Mouse (Mus musculus): ENCODE results near the gene Fut11.
A peak's percentile ranks its signal among the peaks of the same experiment; 100 is the strongest.

Fut11 gene

DNA sequence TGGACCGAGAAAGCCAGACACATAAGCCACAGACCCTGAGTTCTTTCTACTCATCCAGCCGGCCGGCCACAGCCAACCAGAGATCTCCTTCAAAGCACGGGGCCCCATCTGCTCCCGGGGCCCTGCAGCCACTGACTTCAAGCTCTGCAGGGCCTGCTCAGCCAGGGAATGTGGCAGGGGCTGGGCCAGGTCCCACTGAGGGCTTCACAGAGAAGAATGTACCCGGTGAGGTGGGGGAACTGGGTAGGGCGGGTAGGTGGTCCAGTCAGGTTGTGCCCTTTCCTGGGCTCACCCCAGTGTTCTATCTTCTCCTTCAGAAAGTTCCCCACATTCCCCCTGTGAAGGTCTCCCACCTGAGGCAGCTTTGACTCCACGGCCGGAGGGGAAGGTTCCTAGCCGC, 23.7 kb downstream of the Fut11 start:
- DNase-seq (ENCODE audit: low spot score in 2 of 2) = no peak

- DNase-seq (ENCODE audit: low spot score in 2 of 2) = no peak
Observed at GRCm38 (mm10) chr14:20719767-20720166, 25.0 kb downstream of the Fut11 start.

GRCm38 (mm10) chr14:20721371-20721770, 26.6 kb downstream of the Fut11 start:
- DNase-seq (ENCODE audit: low spot score in 2 of 2) = no peak

DNA sequence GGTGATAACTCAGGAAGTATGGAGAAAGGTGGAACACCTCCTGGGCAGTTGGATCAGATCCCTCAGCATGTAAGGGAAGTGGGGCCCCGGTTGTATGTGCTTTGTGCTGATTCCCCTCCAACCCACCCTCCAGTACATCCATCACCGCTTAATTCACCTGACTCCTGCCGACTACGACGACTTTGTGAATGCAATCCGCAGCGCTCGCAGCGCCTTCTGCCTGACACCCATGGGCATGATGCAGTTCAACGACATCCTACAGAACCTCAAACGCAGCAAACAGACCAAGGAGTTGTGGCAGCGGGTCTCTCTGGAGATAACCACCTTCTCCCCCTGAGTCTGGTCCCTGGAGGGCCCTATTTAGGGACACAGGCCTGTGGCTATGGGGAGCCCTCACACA, 28.2 kb downstream of the Fut11 start:
- no peak for DNase-seq (ENCODE audit: low spot score in 2 of 2)

DNA sequence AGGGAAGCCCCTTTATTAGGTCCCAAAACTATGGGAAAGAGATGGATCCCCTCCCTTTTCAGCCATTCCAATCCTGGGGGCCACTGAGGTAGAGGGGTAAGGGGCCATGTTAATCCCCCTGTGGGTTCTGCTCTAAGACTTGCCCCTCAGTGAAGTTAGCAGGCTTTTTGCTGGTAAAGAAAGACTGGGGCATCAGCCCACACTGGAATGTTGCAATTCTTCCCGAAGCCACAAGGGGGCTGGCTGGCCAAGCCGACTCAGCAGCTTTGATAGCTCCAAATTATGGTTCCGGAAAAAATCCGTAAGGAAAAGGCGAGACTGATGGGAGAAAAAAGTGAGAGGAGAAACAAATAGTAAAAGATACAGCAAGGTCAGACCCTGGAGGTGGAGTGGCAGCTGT, 29.3 kb downstream of the Fut11 start:
- peak; percentile 74 to 83 for DNase-seq (ENCODE audit: low spot score in 2 of 2)

DNA sequence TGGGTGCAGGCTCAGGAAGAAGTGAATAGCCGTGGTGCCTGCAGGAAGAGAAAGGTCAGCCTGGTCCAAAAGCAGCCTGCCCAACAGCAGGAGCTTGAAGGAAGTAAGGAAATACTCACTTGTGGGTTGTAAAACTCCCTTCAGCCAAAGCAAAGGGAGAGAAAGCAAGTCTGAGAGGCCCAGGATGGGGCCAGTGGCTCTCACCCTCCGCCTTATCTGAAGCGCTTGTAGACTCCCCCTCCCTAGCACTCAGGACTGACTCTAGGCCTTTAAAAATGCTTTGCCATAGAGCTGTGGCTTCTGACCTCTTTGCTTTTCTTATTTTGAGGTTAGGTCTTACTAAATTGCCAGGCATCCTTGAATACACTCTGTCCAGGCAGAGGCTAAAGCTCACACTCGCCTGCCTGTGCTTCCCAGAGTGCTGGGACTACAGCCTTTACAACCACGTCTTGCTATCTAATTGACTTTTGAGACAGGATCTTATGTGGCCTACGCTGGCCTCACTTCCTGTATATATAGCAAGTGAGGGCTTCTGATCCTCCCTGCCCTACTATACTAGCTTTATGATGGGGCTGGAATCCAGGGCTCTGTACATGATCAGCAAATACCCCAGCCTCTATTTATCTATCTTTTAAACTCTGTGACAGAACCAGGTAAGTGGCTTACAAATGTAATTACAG, 31.0 kb downstream of the Fut11 start:
- DNase-seq (ENCODE audit: low spot score in 2 of 2) = no peak

GRCm38 (mm10) chr14:20729871-20730270, 35.1 kb downstream of the Fut11 start:
- DNase-seq (ENCODE audit: low spot score in 2 of 2) = no peak

DNA sequence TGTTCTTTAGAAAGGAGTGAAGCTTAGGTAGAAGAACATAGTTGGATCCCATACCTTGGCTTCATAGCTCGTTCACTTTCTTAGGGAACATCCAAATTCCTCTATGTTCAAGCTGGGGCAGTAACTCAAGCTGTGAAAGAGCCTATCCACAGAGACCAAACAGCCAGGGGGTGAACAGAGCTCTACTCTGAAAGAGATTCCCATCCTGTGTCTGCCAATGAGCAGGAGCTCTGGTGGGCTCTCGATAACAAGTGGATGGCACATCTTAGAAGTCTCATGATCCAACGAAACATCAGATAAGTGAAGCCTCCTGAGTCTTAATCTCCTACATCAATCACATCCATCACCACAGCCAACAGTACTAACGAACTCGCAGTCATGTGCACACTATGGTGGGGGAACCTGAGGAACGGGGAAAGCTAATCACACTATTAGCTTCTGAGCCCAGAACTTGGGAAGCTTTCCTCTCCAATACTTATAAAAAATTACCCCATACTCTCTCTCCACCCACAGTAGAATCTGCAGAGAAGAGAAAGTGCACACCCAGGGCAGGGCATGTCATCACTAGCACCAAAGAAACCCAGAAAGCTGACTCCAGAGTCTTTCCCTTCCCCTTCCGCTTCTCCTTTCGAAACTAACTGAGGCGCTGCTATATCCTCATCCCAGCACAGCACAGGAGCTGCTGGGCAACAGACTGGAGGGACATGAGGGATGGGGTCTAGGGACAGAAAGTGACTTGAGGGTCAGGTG, 36.3 kb downstream of the Fut11 start:
- no peak for DNase-seq (ENCODE audit: low spot score in 2 of 2)

GRCm38 (mm10) chr14:20733041-20733951, 38.5 kb downstream of the Fut11 start:
- no peak for DNase-seq (ENCODE audit: low spot score in 2 of 2)

- peak; percentile 72 to 85 for DNase-seq (ENCODE audit: low spot score in 2 of 2)
Observed at GRCm38 (mm10) chr14:20733952-20734774, 39.4 kb downstream of the Fut11 start, which contains the start of gene Ndst2. Ndst2 (minus strand) TSS chr14:20734562.

DNA sequence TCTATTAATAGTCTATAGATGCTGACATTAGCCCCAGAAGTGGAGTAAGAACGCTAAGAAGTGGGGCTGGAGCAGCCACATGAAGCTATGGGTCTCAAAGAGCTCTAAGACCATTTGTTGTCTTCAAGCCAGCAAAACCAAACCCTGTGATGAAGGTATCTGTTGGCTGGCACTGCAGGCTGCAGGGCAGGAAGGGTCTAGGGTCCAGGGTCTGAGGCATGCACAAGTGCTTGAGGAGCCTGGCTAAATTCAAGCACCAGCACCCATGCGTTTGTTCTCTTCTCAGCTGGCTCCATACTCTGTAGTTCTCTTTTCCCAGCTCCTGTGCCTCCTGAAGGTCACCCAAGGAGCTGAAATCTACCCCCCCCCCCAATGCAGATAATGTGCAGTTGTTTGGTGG, 40.3 kb downstream of the Fut11 start:
- no peak for DNase-seq (ENCODE audit: low spot score in 2 of 2)

GRCm38 (mm10) chr14:20735892-20736390, 41.2 kb downstream of the Fut11 start:
- no peak for DNase-seq (ENCODE audit: low spot score in 2 of 2)

DNA sequence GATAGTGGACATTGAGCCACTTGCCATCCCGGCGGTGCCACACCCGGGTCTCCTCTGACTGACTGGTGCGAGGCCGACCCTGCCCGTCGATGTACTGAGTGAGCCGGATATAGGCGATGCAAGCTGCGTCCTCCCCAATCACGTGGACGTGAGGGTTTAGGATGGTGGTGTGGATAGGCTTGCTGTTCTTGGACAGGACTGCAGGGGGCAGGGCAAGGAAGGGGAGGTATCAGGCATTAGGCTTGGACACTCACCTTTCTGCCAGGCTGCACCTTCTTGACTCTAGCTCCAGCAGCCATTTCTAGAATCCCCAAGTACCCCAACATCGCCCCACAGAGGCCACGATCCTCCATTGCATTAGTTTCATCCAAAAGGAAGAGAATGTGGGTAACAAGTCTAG, 42.5 kb downstream of the Fut11 start:
- peak in 1 of 2 experiments; percentile 45 for DNase-seq (ENCODE audit: low spot score in 2 of 2)

DNA sequence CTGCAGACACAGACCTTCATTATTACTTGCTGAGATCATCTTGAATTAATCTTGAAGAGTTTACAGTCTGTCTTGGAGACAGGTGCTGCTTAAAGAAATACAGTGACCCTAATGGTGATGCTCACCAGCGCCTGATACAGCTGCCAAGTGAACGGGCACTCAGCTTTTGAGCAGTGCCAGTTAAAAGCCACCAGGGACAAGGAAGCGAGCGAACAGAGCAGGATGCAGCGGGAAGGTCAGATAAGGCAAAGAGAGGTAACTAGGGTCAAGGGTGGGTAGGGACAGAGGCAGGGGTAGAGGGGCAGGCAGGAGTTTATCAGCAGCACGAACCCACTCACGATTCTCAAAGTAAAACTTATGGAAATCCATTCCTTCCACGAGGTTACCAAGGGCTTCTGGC, 43.7 kb downstream of the Fut11 start:
- DNase-seq (ENCODE audit: low spot score in 2 of 2) = no peak

GRCm38 (mm10) chr14:20741301-20741700, 46.5 kb downstream of the Fut11 start:
- DNase-seq (ENCODE audit: low spot score in 2 of 2) = no peak

- no peak for DNase-seq (ENCODE audit: low spot score in 2 of 2)
Observed at GRCm38 (mm10) chr14:20743614-20744013, 48.8 kb downstream of the Fut11 start.

DNA sequence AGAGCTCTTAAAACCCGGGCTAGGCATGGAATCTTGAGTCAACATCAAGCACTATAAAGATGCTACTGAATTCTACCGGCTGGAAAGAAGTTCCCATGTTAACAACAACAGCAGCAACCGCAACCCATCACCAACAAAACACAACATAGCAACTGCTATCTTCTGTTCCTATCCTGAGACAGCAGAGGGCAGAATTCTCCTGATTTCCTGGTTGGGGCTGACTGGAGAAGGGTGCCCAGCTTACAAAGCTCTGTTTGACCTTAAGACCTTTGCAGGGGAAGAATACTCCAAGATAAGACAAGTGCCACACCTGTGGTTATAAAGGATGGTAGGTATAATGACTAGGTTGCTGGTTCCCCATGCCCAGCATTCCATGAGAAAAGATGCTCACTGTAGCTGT, 52.2 kb downstream of the Fut11 start:
- no peak for DNase-seq (ENCODE audit: low spot score in 2 of 2)

DNA sequence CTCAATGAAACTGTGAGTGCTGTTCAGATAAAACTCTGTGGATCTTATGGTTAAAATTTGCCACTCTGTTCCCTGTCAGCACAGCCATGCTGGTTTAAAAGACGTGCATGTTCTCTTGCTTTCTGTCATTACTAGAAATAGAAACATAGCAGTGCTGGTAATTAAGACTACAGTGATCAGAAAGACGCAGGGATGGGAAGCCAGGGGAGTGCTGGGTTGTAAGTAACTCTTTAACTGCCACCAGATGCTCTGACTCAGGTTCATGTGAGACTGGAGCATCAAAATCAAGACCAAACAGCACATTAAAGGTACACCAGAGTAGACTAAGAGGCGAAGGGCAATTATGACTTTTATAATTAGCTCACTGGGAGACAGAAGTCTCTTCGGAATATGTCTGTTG, 53.6 kb downstream of the Fut11 start:
- no peak for DNase-seq (ENCODE audit: low spot score in 2 of 2)

DNA sequence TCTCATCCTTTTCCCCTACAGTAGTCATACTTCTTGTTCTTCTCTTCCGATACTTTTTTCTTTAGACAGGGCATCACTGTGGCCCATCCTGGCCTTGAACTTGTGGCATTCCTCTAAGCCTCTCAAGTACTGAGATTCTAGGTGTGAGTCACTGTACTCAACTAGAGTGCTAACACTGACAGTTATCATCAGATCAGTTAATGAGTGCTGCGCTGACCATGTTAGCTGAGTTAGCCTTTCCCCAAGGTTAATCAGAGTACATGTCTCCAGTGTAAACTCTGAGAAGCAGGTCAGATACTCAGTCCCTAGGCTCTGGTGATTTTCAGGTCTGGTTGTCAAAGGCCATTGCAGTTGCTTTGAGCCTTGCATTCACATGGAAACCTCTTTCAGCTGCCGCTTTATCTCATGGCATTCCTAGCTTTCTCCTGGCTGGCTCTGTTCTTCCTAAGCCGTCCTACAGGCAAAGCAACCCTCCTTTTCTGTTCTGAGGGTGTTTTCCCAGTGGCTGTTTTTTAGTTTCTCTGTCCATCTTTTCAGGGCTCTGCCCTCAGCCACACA, 54.8 kb downstream of the Fut11 start:
- no peak for DNase-seq (ENCODE audit: low spot score in 2 of 2)

- no peak for DNase-seq (ENCODE audit: low spot score in 2 of 2)
Observed at GRCm38 (mm10) chr14:20750503-20750902, 55.7 kb downstream of the Fut11 start.
